Mouse (Mus musculus) v-Abl transformed pro-B cells (cell line): ENCODE data around the gene Sypl.

Source experiments
- in situ Hi-C, 2 experiments: fragments of 400-800 bp; cut with MboI; formaldehyde crosslinking; loops; one replicate each; pipeline ENCODE4 v1.15.1; 2025; ENCODE audit not compliant: unreplicated experiment in 2 of 2

Sypl gene

DNA sequence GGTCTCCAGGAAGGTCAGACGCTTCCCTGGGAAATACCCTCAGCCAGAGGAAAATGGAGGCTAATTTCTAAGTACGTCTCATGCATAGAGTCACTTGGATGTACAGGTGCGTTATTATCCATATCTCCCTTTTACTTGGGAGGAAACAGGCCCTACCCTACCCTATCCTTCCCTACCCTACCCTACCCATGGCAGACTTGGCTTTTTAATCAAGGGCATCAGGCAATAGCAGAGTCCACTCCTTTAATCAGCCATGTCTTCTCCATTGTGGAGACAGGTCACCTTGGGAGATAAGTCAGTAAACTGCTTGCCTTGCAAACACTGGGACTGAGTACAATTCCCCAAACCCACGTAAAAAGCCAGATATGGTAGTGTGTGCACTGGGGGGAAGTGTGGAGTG is 68.1 kb downstream of the Sypl start:
- in situ Hi-C loops = loop anchor here in 1 of 2 experiments (25.0 kb wide), 1 partner anchor 384 kb away; no protein-coding TSS in a partner anchor

DNA sequence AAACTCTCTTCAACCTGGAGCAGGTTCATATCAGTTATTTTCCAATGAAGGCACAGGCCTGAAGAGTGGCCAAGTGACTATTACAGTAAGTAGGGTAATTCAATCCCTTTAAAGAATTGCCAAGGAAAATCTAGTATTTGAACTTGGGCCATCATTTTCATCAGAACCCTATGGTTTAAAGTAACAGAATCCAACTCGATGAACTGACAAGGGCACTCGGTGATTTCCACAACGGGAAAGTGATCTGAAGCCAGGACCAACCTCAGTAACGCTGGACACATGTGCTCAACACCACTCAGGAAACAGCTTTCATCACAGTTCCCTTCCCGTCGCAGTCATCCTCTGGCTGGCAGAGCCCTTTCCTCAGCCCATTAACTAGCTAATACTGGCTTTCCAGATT is 70.8 kb downstream of the Sypl start:
- in situ Hi-C loops = loop anchor here in 1 of 2 experiments (25.0 kb wide), 1 partner anchor 387 kb away; no protein-coding TSS in a partner anchor

DNA sequence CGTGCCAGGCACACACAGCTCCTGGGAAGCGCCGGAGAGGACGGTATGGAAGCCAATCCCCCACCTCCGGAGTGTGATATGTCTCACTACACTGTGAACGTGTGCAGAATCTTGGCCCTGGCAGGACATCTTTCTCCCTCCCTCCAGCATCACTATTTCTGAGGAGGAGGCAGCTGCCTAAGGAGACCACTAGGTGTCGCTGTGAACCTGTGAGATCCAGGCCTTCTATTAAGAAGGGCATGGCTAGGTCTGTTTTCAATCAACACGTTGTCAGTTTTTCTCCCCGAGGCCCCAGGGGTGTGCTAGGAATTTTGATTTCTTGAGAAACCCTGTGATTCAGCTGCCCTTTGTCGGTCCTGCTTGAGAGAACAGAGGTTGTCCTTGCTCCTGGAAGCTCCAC is 73.4 kb downstream of the Sypl start:
- in situ Hi-C loops = loop anchor here (5.0 to 25.0 kb wide), 5 partner anchors 240 to 1610 kb away; no protein-coding TSS in a partner anchor

DNA sequence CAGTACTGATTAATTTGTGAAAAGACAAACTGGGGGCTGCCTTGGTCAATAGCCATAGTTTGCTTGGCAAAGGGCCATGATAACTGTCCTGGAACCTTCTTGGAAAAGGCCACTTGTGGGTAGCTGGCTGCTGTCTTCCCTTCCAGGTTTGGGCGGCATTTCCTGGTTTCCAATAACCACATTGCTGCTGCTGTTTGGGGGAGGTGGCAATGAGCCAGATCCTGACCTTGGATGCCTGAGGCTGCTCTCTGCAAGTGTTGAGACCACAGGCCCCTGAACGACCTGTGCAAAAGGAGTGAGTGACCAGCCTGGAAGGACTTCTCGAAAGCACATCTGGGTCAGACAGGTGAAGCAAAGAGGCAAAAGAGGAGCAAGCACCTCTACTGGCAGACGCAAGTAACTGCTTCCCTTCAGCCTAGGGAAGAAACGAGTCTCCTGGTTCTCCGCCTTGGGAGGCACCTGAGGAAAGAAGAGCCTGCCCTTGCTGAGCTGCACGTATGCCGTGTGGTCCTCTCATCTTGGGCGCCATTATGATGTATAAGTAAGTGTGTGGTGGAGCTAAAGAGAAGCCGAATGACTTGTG is 74.5 kb downstream of the Sypl start:
- in situ Hi-C loops = loop anchor here (5.0 to 25.0 kb wide), 5 partner anchors 239 to 1609 kb away; no protein-coding TSS in a partner anchor

DNA sequence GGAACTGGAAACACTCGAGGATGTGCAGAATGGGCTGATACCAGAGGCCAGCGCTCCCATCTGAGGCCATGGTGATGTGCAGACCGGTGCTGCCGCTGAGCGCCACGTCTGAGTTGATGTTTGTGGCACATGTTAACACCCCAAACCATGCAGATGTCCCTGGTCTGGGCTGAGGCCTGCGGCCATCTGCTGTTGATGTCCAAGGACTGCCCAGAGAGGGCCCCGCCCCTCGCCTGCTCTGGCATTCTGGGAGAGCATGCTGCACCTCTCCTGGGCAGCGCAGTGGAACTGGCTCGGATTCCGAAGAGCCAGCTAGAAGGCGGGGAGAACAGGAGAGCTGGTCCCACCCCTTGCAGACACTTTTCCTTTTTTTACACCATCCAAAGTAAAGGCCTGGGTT is 75.0 kb downstream of the Sypl start:
- in situ Hi-C loops = loop anchor here (5.0 to 25.0 kb wide), 5 partner anchors 239 to 1609 kb away; no protein-coding TSS in a partner anchor
